Mouse (Mus musculus) 3T3-L1 (cell line): ENCODE results near the gene Clp1.

ENCODE experiments used
- DNase-seq: peaks from one replicate; pipeline ENCODE4 v3.0.0-alpha.2; 2015; ENCODE audit warnings: low read depth, low spot score

The Clp1 gene

DNA sequence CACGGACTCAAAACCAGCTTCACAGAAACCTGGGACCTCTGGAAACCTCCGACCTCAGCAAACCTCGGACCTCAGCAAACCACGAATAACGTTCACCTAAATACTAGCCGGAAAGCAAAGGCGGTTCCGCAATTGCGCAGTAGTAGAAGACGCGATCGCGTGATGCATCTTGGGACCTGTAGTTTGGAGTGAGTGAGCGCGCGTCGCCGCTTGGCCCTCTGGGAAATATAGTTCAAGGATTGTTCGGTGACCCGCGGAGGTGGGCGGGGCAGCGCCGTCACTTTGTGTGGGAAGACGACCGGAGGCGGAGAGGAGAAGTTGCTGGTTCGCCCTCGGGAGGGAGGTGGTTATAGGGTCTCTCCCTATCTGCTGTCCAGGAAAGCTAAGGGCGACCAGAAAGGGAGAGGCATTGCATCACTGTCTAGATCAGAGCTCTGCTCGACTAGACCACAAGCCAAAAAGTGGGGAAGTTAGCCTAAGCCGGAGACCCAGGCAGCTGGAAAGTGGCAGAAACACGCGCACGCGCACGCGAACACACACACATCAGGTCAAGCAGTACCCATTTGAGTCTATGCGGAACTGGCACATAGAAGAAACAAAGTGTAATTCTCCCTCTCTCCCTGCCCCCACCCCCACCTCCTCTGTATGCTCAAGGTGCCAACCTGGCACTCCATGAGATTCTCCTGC lies at the start of gene Clp1:
Gene Clp1, minus strand, starts transcription at position 179 of the 687 bp plus-strand sequence.
- peak; percentile 100 for DNase-seq

DNA sequence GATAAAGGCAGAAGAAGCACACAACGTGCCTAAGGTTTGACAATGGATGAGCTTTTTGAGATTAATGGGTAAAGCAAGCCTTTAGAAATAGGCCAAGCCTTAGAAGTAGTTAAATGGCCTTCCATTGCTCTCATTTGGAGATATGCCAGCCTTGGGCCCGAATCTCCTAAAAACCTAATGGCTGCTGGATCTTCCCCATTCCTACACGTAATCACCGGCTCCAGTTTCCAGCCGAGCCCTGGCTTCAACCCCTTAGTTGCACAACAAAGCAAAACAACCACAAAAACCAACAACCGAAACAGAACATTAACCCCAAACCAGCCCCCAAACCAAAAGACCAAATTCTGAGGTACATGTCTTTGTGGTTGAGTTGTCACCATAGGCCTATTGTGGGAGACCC lies 48.5 kb upstream of the Clp1 start:
- DNase-seq: no peak

DNA sequence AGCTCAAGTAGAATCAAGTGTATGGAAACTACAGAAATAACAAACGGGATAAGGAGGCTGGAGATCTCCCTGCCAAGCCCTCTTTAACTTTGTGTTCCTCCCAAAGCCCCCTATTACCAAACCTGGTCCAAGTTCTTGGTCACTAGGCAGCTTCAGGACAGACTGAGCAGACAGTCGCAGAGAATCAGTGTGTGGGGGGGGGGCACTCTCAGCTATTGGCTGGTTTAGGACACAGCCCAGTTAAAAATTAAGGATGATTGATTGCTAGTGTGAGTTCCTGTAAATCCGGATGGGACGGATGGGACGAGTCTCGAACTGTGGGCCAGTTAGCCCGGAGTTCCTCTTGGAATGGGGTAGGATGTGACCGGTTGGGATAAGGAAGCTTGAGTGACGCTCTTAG lies 48.1 kb upstream of the Clp1 start, which contains the start of gene Serping1:
Gene Serping1, minus strand, starts transcription at position 204 of the 400 bp plus-strand sequence.
- no peak for DNase-seq

DNA sequence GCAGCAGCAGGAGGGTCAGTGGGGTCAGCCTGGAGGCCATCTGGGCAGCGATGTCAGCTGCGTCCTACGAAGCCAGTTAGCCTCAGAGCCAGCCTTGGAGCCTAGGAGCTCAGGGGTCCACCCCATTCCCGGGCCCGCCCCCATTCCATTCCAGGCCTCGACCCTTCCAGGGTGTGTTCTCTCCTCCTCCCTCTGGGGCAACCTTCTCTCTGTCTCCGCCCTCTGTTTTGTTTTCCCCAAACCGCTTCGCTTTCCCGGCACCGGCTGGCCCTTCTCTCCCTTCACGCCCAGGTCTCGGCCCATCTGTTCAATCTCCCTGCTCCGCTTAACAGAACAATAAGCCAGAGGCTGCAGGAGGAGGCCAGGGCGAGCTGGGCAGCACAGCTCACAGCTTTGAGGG lies 47.6 kb upstream of the Clp1 start:
- no peak for DNase-seq

DNA sequence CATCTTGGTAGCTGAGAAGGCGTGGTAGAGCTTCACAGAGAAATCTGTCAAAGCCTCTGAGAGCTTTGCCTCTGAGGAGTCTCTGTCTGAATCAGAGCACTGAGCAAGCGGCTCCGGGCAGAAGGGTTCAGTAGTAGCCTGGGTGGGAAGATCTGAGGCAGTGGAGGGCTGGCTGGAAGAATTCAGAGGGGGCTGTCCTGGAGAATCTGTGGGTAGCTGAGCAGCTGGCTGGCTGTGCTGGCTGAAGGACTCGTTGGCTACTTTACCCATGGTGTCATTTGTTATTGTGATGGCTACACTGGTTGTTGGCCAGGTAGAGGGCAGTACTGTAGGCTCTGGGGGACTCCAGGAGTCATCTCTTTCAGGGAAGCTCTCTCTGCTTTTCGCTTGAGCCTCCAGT lies 46.0 kb upstream of the Clp1 start:
- DNase-seq: no peak

DNA sequence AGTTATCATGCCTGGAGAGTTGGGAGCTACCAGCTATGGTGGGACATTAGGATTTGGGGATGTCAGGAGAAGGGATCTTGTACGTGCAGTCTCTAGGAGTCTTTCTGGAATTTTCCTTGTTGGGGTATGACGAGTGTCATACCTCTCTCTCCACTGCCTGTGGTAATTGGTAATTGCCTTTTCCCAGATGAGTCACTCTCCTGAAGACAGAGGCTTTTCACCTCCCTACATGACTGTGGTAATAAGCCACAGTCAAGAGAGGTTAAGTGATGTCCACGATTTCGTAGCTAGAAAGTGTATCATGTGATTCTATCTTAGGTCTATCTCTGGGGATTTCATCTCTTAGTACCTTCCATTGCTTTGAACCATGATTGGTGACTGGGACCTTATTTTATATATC lies 45.3 kb upstream of the Clp1 start:
- DNase-seq: peak; percentile 87

DNA sequence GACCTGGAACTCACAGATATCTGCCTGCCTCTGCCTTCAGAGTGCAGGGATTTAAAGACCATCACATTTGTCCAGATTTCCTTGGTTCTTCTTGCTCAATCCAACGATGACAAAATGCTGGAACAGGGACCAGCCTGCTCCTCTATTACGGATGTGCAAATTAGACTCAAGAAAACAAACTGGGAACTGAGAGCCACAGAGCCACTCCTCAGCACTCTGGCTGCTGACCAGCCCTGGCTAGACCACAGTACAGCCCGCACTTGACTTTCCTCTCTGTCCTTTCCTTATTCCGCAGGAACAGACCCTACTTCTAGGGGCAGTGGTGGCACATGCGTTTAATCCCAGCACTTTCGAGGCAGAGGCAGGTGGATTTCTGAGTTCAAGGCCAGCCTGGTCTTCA lies 43.4 kb upstream of the Clp1 start:
- DNase-seq: no peak

DNA sequence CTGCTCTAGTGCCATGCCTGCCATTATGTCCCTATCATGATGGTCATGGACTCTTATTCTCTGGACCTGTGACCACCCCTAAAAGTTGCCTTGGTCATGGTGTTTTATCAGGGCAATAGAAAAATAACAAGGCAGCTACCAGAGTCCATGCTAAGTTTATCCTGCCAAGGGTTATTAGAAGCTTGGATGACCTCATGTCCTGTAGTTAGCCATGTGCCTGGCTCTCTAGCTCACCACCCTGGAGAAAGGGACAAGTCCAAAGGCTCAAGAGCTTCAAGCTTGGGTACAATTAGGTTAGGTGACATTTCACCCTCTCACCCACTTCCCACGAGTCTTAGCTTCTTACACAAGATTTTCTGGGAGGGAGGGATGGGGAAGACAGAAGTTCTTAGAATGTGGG lies 35.7 kb upstream of the Clp1 start:
- no peak for DNase-seq

DNA sequence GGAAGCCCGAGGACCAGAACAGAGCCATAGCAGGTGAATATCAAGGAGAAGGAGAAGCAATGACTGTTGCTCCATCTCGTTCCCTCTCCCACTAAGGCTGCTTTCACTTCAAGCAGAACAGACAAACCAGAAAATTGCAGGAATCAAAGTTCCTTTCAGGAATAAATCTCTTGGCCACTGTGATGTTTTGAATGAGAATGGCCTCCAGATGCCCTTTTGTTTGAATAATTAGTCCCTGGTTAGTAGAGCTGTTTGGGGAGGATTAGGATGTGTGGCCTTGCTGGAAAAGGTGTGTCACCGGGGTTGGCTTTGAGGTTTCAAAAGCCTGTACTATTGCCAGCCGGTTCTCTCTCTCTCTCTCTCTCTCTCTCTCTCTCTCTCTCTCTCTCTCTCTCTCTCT lies 35.1 kb upstream of the Clp1 start:
- DNase-seq: no peak

DNA sequence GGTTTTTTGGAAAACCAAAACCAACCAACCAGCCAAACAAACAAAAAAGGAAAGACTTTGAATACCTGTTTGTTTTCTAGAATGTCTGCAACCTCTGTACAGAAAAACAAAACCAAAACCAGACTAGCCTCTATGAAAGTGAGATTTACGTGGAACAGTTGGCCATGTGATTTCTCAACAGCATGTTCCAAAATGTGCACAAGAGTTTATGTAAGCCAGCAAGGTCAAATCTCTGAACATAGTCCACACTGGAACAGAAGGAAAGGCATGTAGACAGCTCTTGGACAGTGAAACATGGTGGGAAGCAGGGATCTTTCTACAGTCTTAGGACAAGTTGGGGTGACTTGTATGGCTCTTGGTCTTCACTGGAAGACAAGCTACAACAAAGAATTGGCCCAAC lies 34.7 kb upstream of the Clp1 start:
- no peak for DNase-seq

DNA sequence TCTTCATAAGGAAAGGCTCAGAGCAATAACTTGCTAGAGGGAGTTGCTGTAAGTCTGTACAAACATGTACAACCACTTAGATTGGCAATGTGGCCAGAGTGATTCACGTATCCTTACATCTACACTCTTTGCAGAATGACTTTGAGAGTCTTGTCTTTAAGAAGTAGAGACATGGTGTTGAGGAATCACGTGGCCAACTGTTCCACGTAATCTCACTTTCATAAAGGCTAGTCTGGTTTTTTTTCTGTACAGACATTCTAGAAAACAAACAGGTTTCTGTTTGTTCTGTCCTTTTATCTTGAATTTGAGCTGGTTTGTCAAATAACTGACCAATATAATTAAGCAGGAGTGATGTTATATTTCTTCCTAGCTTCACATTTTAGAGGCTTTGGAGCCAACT lies 34.2 kb upstream of the Clp1 start:
- DNase-seq: no peak

DNA sequence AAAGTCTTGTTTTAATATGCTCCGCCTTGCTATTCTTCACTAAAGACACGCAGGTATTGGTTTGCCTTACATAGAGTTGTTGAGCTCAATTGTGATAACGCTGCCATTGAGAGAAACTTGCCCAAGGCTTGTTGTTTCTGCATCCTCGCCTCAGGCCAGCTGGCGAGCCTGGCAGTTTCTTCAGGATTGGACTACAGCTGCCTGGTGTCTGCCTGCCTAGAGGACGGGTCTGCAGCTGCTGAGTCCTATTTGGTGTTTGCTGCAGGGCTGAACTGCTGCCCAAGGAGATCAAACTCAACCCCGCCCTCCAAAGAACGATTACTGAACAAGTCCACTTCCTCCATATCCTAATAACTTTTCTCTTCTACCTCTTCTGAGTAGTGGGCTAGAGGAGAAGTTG lies 33.6 kb upstream of the Clp1 start:
- no peak for DNase-seq

DNA sequence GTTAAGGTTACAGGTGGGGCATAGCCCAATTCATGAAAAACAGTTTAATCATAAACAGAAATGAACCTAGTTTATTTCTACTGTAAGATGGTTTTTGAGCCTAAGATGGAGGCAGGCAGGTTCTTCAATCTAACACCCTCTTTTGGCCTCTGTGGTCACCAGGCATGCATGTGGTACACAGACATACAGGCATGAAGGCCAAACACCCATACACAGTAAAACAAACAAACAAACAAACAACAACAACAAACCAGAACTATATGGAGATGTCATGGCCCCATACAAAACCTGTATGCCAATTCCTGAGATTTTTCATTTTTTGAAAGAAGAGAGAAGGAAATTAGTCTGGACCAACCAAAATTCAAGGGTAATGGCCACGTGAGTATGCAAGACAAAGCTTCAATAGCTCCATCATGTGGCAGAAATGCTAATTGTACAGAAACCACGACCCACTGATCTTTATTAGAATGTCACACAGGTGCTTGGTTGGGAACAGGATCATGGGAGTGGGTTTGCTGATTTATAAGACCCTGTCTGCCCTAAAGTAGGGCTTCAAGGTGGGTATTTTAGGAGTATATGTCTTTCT lies 31.5 kb upstream of the Clp1 start:
- peak; percentile 87 for DNase-seq

DNA sequence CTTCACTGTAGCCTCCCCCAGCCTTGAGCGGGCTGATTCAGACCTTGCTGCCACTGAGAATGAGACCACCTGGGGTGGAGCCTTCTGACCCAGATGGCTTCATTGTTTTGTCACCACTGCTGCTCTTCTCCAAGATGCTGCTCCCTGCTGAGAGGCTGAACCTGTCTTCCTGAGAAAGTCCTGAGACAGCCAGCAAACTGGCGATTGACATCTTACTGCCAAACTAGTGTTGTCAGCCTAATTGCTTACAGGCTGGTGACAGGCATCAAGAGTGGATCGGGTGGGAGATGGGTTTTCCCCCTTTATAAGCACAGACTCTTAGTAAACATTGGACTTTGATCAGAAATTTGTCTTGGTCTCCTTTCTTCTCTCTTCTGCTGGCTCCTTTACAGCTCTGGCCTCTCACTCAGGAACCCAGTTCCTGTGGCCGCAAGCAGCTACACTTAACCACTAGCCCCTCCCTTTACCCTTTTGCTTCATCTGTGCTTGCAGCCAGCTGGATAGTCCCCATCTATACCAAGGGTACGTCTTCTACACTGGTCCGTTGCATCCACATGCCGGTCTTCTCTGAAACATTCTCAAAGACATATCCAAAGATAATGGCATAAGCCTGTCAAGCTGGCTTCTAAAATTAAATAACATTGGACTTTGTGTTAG lies 30.0 kb upstream of the Clp1 start:
- no peak for DNase-seq

DNA sequence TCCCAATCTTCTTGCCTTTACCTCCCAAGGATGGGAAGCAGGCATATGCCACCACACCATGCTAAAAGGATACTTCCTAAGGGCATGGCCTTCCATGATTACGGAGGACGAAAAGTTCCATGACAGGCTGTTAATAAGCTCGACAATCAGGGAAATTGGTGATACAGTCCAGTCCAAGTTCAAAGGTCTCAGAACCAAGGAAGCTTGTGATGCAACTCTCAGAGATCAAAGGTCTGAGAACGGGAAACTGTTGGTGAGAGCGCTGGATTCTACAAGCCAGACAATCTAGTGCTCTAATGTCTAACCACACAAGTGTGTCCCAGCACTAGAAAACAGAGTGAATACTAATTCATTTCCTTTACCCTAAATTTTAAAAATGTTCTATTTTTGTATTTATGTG lies 29.1 kb upstream of the Clp1 start:
- DNase-seq: no peak

DNA sequence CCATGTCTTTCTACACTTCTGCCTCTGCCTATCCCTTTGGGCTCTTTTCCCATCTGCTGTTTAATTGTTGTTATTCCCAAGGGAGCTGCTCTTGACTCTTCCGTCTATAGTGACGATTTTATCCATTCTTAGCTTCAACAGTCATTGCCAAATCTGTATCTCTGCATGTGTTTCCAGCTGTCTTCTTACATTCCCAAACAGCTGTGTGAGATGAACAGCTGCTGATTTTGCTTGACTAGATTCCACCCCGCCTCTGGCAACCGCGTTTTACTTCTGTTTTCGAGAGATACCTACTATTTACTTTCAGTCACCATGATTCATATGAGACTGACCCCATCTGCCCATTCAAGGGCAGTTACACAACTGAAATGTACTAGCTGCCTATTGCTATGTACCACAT lies 23.0 kb upstream of the Clp1 start:
- DNase-seq: no peak

DNA sequence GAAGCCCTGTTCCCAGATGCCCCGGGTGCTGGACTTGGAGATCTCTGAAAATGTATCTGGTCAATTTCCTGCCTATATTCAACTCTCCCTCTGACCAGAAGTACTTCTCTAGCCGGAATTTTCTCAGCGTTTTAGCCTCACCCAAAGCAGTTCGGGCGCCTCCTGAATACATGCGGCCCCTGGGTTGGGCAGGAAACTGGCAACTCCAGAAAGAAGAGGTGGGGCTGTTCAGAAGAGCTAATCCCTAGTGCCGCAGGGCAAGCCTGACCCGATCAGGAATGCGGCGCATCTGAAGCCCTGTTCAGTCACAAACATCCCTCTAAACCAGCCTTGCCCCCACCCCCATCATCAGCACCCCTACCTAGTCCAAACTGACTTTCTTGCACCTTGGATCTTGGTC lies 17.0 kb upstream of the Clp1 start:
- DNase-seq: peak; percentile 64

DNA sequence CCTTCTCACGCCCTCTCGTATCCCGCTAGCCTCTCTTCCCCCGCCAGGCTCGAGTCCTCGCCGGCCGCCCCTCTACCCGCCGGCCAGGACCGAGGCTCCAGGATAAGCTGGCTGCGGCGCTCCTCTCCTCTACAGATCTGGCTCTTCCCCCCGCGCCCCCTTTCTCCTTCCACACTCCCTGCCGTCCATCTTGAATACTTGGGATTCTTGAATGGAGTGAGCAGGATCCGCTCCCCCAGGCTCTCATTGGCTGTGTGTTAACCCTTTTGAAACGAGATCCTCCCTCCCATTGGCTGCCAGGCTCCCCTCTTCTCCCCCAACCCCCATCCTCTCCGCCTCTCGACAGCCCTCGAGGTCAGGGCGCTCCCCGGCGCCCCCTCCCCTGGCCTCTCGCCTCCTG lies 16.4 kb upstream of the Clp1 start, which contains the start of gene Gm19426:
Gene Gm19426, minus strand, starts transcription at position 95 of the 400 bp plus-strand sequence.
- peak; percentile 98 for DNase-seq

DNA sequence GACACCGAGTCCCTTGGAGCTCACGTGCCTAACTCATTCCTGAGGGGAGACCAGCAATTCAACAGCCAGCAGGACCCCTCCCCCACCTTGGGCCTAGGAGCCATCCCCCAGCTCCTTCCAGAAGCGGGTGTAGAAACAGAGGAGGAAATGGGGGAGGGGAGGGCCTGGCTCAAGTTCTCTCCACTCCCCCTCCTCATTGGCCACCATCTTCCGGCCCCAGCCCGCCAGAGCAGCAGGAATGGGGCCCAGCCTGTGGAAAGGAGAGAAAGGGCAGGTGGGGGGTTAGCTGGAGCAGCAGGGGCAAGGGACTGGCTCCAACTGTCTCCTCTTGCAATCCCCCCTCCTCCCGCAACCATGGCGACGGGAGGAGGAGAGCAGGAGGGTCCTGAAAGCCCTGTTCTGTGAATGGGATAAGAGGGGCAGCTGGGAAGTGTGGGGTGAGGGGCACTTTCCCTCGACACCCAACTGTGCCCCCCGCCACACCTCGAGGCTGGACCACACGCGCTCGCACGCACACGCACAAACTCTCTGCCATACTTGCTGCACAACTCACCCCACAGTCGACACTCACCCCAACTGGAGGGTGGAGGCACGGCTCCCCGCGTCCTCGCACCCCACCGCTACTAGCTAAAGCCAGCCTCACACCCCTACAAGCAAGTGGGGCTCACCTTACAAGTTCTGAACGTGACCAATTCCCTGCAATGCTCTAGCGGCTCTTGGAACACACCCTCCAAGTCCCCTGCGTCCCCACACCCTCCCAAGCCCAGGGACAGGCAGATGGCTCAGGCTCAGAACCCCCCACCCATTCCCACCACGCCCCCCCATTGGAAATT lies 15.5 kb upstream of the Clp1 start:
- DNase-seq: peak; percentile 64

DNA sequence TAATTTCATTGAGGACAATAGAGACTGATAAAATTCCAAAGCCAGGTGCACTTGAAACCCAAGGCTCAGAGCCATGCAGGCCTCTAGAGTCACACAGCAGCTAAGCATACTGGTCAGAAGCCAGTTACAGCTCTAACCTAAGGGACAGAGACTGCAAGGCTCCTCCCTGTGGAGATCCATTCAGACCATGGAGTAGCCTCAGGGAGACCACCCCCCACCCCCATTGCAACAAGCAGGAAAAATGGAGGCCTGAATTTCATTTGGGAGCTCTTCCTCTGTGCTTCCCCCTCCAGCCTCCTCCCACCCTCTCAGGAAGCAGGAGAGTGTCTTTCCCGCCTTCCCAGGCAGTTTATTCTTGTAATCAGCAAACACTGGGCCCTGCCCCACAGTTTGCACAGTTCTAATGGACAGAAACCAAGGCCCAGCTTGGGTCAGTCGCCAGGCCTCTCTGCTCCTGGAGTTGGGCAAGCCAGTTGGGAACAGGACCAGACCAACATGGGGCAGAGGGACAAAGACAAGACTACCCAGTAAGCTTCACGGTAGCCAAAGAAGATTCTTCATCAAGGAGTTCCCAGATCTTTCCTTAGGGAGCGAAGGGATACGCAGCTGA lies 14.8 kb upstream of the Clp1 start:
- DNase-seq: no peak

DNA sequence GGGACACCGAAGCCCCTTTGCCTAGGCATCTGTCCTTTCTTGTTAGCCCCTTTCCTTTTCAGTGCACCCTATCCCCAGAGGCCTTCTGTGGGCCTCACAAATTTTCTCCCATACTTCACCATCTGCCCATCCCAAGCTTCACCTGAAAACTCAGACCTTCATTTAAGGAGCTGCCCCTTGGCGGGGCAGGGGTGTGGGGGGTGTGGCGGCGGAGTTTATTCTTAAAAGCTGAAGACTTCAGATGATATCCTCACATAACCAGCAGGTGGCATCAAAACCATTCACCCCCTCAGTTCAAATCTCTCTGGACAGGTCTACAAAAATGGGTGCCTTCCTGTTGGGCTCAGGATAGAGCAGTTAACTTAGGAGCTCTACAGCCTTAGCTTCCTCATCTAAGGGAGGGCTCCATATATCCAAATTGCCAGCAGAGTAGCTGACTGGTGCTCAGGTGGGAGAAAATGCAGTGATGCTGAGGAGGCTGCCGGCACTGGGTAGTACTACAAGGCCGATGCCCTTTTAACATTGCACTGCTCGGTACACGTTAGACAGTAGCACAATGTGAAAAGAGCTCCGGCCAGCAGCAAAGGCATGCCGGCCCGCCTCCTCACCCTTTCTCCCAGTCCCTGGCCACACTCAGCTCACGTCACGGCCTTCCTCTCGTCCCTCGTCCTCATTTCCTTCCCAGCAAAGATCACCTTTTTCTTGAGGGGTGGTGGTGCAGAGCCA lies 13.6 kb upstream of the Clp1 start:
- peak; percentile 75 for DNase-seq
